Mouse (Mus musculus): ENCODE results near the gene Usp32. TPM values are rescaled to one million over a fixed set of nuclear protein-coding genes. Genes with fewer than 3 reads are reported as not detected.

Gene Usp32
- polyA plus RNA-seq, 1 experiment from 2014 or later: 4.1 TPM

DNA sequence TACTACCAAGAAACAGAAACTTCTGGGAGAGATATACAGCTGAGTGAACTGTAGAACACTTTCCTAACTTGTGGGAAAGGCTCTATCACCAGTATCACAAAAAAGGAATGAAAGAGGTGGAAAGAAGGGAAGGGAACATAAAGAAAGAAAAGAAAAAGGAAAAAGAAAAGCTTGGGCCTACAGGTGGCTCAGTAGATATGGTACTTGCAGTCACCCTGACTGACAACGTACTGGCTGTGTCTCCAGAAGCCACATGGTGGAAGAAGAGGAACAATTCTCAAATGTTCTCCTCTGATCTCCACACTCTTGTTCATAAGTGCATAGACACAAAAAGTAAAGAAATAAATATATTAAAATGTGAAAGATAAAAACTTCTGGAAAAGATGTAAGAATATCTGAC, 11.1 kb downstream of the Usp32 start:
- ATAC-seq (replicated peaks; ENCODE audit: low FRiP score, low read depth): no peak
- no peak overlapping the region for H3K27ac ChIP-seq
- H3K4me1 ChIP-seq (replicated peaks; ENCODE audit: insufficient read depth, low read length): no peaks in the 10 kb centered on the region
- no peak for DNase-seq (ENCODE audit: low spot score)
- TF ChIP-seq CTCF (IDR thresholded peaks at IDR 0.05; ENCODE audit: low read depth): no peak
- H3K4me3 ChIP-seq (replicated peaks; ENCODE audit: low read depth, low read length): no peak overlapping the region
- WGBS: 90% methylated on average over 1 of the region's 1 CpGs
- no peaks in the 10 kb centered on the region for H3K27me3 ChIP-seq (ENCODE audit: insufficient read depth, low read length)
- no peak overlapping the region for H3K4me2 ChIP-seq (ENCODE audit: low read length)
- no peaks in the 10 kb centered on the region for H3K36me3 ChIP-seq (ENCODE audit: insufficient read depth, low read length)
- H3K9ac ChIP-seq (ENCODE audit: low read depth, low read length): no peak overlapping the region
- H3K9me3 ChIP-seq (replicated peaks; ENCODE audit: low read length): no peaks in the 10 kb centered on the region

DNA sequence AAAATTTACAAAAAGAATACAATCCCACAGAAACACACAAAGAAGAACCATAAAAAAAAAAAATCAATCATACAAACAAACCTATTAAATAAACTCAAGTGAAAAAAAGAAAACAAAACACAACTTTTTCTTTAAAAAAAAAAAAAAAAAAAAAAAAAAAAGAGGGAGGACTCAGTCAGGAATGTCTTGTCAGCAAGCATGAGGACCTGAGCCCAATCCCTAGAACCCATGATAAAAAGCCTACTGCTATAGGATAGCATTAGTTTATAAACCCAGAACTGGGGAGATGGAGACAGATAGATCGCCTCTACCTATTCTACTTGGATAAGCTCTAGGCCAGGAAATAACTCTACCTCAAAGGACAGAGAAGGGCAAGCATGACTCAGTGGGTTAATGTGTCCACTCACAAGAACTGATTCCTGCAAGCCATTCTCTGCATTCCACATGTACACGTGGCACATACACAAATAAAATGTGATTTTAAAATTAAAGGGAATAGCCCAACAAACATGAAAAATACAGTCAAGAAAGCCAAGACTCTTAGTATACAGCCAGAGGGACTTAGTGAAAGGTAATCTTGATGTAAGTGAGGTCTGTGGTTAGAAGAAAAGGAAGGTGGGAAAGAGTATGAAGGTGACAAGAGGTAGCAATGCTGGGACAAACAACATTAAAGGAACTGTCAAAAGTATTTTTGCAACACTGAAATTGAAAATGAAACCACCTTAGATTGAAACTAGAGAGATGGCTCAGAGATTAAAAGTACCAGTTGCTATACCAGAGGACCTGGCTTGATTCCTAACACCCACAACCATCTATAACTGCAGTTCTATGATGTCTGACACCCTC, 13.5 kb downstream of the Usp32 start:
- Histone ChIP-seq H3K9ac (ENCODE audit: low read depth, low read length) (no peak overlapping the region), H3K4me1 (replicated peaks; ENCODE audit: insufficient read depth, low read length) (no peaks in the 10 kb centered on the region), H3K9me3 (replicated peaks; ENCODE audit: low read length) (no peaks in the 10 kb centered on the region), H3K27me3 (ENCODE audit: insufficient read depth, low read length) (no peaks in the 10 kb centered on the region), H3K36me3 (ENCODE audit: insufficient read depth, low read length) (no peaks in the 10 kb centered on the region), H3K4me3 (replicated peaks; ENCODE audit: low read depth, low read length) (no peak overlapping the region), H3K4me2 (ENCODE audit: low read length) (no peak overlapping the region), H3K27ac (no peak overlapping the region)
- no peak for ATAC-seq (replicated peaks; ENCODE audit: low FRiP score, low read depth)
- DNase-seq (ENCODE audit: low spot score): no peak
- TF ChIP-seq CTCF (IDR thresholded peaks at IDR 0.05; ENCODE audit: low read depth): no peak
- 81% methylated on average over 2 of the region's 2 CpGs for WGBS

DNA sequence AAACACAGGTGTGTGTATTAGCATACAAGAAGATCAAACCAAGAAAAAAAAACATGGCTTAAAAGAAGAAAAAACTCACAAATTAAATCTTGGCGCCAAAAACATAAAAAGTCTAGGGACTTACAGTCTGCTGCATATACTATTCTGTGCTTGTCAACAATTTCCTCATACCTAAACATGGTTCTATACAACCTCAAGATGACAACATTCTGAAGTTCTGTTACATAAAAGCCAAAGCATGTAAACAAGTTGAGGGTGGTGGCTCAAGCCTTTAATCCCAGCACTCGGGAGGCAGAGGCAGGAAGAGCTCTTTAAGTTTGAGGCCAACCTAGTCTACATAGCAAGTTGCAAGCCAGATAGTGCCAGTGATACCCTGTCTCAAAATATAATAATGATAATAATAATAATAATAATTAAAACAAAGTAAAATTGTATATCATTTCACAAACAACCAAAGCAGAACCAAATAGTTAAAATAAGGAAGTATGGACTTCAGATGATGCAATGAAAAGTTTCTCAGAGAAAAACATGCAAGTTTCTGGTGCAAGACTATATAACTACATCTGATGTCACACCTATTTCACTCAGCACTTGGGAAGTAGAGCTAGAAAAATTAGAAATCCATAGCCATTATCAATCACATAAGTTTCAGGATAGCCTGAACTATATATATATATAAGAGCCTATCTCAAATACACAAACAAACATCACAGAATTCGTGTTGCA, 16.5 kb downstream of the Usp32 start:
- no peak for TF ChIP-seq CTCF (IDR thresholded peaks at IDR 0.05; ENCODE audit: low read depth)
- Histone ChIP-seq H3K4me3 (replicated peaks; ENCODE audit: low read depth, low read length) (no peak overlapping the region), H3K9ac (ENCODE audit: low read depth, low read length) (no peak overlapping the region), H3K36me3 (ENCODE audit: insufficient read depth, low read length) (no peaks in the 10 kb centered on the region), H3K9me3 (replicated peaks; ENCODE audit: low read length) (no peaks in the 10 kb centered on the region), H3K4me1 (replicated peaks; ENCODE audit: insufficient read depth, low read length) (no peaks in the 10 kb centered on the region), H3K27me3 (ENCODE audit: insufficient read depth, low read length) (no peaks in the 10 kb centered on the region), H3K27ac (no peak overlapping the region), H3K4me2 (ENCODE audit: low read length) (no peak overlapping the region)
- DNase-seq (ENCODE audit: low spot score) (no peak), ATAC-seq (replicated peaks; ENCODE audit: low FRiP score, low read depth) (no peak)
- WGBS: 89% methylated on average over 3 of the region's 3 CpGs

DNA sequence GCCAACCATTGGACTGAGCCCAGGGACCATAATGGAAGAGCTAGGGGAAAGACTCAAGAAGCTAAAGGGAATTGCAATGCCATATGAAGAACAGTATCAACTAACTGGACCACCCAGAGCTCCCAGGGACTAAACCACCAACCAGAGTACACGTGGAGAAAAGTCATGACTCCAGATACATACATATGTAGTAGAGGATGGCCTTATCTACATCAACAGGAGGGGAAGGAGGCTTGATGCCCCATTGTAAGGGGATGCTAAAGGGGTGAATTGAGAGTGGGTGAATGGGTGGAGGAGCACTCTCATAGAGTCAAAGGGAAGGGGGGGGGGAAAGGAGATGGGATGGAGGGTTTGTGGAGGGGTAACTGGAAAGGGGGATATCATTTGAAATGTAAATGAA, 17.9 kb downstream of the Usp32 start:
- no peaks in the 10 kb centered on the region for H3K4me1 ChIP-seq (replicated peaks; ENCODE audit: insufficient read depth, low read length)
- no peaks in the 10 kb centered on the region for H3K36me3 ChIP-seq (ENCODE audit: insufficient read depth, low read length)
- no peak overlapping the region for H3K4me3 ChIP-seq (replicated peaks; ENCODE audit: low read depth, low read length)
- WGBS: 86% methylated on average over 1 of the region's 1 CpGs
- H3K9me3 ChIP-seq (replicated peaks; ENCODE audit: low read length): no peaks in the 10 kb centered on the region
- no peak overlapping the region for H3K27ac ChIP-seq
- no peak for TF ChIP-seq CTCF (IDR thresholded peaks at IDR 0.05; ENCODE audit: low read depth)
- no peak overlapping the region for H3K4me2 ChIP-seq (ENCODE audit: low read length)
- DNase-seq (ENCODE audit: low spot score) (no peak), ATAC-seq (replicated peaks; ENCODE audit: low FRiP score, low read depth) (no peak)
- H3K27me3 ChIP-seq (ENCODE audit: insufficient read depth, low read length): no peaks in the 10 kb centered on the region
- no peak overlapping the region for H3K9ac ChIP-seq (ENCODE audit: low read depth, low read length)

DNA sequence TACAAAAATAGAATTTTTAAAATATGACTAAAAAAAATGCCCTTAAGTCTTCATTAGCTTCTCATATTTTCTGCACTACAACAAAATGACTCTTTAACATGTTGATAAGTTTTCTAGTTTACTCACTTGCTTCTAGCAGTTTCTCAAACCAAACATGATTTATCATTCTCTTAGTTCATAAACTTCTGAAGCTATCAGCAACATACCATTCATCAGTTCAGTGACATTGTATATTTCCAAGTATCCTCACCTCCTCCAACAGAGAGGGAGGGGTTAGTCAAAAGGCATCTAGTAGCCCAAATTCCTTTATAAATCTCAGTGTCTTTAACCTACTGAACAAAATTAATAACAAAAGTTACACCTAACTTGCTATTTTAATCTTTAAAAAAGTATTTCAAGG, 22.8 kb downstream of the Usp32 start:
- H3K4me1 ChIP-seq (replicated peaks; ENCODE audit: insufficient read depth, low read length): no peaks in the 10 kb centered on the region
- H3K9me3 ChIP-seq (replicated peaks; ENCODE audit: low read length): no peaks in the 10 kb centered on the region
- H3K27ac ChIP-seq: no peak overlapping the region
- H3K9ac ChIP-seq (ENCODE audit: low read depth, low read length): no peak overlapping the region
- no peak for TF ChIP-seq CTCF (IDR thresholded peaks at IDR 0.05; ENCODE audit: low read depth)
- no peak overlapping the region for H3K4me2 ChIP-seq (ENCODE audit: low read length)
- no peak overlapping the region for H3K4me3 ChIP-seq (replicated peaks; ENCODE audit: low read depth, low read length)
- no peaks in the 10 kb centered on the region for H3K27me3 ChIP-seq (ENCODE audit: insufficient read depth, low read length)
- ATAC-seq (replicated peaks; ENCODE audit: low FRiP score, low read depth): no peak
- no peak for DNase-seq (ENCODE audit: low spot score)
- H3K36me3 ChIP-seq (ENCODE audit: insufficient read depth, low read length): no peaks in the 10 kb centered on the region

DNA sequence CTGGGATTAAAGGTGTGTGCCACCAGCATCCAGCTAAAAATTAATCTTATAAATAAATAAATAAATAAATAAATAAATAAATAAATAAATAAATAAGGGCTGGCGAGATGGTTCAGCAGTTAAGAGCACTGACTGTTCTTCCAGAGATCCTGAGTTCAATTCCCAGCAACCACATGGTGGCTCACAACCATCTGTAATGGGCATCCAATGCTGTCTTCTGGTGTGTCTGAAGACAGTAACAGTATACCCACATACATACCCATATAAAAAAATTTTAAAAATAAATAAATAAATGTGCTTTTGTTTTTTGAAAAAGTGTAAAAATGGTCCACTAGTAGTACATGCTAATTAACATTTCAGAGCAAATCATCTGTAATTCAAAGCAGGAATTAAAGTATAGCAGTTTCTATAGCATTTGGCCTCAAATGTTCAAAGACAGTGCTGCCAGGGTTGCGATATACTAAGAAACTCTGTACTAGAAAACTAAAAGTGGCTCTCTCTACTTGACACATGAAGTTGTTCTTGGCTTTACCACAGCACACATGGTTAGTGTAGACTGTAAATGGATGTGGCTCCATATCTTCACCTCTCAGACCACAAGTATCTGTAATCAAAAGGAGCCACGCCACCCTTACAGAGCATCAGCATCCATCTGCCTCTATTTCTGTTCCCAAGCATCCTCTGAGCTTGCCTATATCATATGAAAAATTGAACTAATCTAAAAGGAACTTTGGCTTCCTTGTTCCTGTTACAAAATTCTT, 23.7 kb downstream of the Usp32 start:
- Histone ChIP-seq H3K36me3 (ENCODE audit: insufficient read depth, low read length) (no peaks in the 10 kb centered on the region), H3K4me2 (ENCODE audit: low read length) (no peak overlapping the region), H3K9ac (ENCODE audit: low read depth, low read length) (no peak overlapping the region), H3K27ac (no peak overlapping the region), H3K27me3 (ENCODE audit: insufficient read depth, low read length) (no peaks in the 10 kb centered on the region), H3K9me3 (replicated peaks; ENCODE audit: low read length) (no peaks in the 10 kb centered on the region), H3K4me3 (replicated peaks; ENCODE audit: low read depth, low read length) (no peak overlapping the region), H3K4me1 (replicated peaks; ENCODE audit: insufficient read depth, low read length) (no peaks in the 10 kb centered on the region)
- no peak for ATAC-seq (replicated peaks; ENCODE audit: low FRiP score, low read depth)
- no peak for TF ChIP-seq CTCF (IDR thresholded peaks at IDR 0.05; ENCODE audit: low read depth)
- no peak for DNase-seq (ENCODE audit: low spot score)
- 88% methylated on average over 3 of the region's 3 CpGs for WGBS

Data from kidney, postnatal 0 days (tissue).